Mouse (Mus musculus) testis, adult 2 months (tissue): ENCODE measurements around the gene Ltv1.

Experiments
- CTCF ChIP-seq: fragments of 200-500 bp; IDR thresholded peaks from 2 replicates; pipeline ENCODE4 v1.5.1; 2012; ENCODE audit warnings: low read depth, mild to moderate bottlenecking, inconsistent platforms, low read length, moderate library complexity; ENCODE audit not compliant: control insufficient read depth, insufficient read depth, insufficient replicate concordance
- POLR2A ChIP-seq: fragments of 200-500 bp; IDR thresholded peaks from 2 replicates; pipeline ENCODE4 v1.6.1; 2012; ENCODE audit warnings: low read depth, mild to moderate bottlenecking, inconsistent platforms, low read length, moderate library complexity; ENCODE audit not compliant: control insufficient read depth

DNA sequence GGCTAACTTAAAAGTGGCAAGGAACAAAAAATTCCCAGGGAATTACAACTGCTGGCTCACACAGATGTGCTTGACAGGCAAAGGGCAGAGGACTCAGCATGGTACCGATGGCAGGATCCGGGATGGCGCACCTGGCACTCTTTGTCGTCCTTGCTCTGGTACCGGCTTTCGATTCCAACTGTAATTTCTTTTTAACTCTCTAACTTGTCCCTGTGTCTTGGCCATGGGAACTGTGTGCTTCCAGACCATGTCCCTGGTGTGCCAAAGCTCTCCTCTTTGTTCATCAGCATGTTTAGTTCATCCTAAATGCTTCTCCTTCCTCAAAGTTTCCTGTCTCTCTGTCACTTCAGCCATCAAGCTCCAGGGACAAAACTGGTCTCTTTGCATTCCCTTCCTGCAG, 55.1 kb downstream of the Ltv1 start:
- no peak for TF ChIP-seq CTCF
- TF ChIP-seq POLR2A, result no peak
